Mouse (Mus musculus) lung, postnatal 14 days (tissue): ENCODE results near the gene Plbd2.
"Not testable (repeated sequence)": the region's sequence is repeated elsewhere in the genome, so short reads cannot be mapped to it uniquely, and the experiment has no call there.

Experiments
- DNase-seq: peaks from one replicate; pipeline ENCODE4 v3.0.0; 2021

The Plbd2 gene

DNA sequence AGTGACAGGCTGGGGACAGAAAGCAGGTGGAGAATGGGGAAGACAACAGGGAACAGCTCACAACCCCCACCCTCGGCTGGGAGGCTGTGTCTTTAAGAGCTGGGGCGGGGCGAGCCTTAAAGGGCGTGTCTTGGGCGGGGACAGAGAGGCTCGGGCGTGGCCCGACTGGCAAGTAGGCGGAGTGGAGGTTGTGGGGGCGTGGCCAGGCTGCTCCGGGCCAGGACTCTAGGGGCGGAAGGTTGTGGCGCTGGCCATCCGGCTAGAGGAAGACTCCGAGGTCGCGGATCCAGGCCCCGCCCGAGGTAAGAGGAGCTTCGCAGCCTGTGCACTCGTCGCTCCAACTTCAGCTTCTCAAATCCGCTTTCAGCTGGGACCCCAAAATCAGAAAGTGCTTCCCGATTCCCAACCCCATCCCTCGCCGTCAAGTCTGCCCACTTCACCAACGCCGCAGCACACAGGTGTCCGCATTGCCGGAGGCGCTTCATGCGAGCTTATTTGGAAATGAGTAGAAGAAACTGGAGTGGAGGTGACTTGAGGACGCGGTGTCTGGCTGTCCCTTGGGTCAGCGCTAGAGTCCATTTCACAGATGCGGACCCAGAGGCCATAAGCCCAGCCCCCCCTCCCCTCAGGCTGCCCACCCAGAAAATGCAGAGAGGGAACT lies 7.7 kb upstream of the Plbd2 start, which contains the start of gene Slc8b1:
Slc8b1 (plus strand) TSS at position 187 of the 661 bp plus-strand sequence.
- DNase-seq: peak; percentile 99

GRCm38 (mm10) chr5:120507311-120507710 lies 3.9 kb upstream of the Plbd2 start:
- DNase-seq: no peak

DNA sequence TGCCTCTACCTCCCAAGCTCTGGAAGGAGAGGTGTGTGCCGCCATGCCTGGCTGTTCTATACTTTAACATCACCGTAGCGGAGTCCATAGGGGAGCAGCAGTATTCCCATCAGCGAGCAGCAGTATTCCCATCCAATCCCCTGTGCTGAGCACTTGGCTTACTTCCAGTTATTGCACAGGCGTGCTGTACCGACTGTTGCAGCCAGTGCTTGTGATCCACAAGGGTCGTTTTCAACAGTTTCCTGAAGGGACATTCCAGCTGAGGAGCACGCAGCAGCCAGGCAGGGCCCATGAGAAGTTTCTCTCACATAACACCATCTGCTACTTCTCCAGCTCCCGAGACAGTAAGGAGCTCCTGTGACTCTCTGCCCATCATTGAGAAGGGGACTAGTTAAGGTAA lies 3.1 kb upstream of the Plbd2 start:
- DNase-seq: no peak

DNA sequence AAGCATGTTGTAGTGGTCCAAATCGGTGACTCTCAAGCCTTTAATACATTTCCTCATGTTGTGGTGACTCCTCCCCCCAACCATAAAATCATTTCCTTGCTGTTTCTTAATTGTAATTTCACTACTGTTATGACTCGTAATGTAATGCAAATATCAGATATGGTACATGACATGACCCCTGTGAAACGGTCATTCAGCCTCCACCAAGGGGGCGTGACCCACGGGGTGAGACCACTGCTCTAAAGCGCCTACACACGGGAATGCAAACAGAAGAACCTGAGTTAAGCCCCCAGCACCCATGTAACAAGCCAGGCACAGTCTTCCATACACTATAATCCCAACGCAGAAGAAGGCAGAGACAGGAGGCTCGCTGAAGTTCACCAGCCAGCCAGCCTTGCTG lies 2.4 kb upstream of the Plbd2 start:
- no peak for DNase-seq

DNA sequence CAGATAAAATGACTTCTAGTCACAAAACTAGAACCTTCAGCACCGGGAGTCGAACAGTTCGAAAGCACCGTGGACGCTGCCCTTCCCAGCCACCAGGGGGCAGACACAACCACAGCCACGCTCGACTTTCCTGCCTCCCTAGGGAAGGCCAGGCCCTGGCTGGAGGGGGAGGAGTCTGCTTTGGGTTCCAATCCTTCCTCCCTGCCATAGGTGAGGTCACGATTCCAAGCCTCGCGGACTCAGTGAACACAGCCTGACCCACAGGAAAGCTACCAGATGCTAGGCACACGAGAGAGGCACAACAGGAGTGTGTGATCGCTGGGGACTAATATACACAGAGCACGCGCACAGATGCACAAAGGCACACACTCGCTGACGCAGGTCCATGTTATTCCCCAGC lies 1.9 kb upstream of the Plbd2 start:
- DNase-seq: peak; percentile 85

DNA sequence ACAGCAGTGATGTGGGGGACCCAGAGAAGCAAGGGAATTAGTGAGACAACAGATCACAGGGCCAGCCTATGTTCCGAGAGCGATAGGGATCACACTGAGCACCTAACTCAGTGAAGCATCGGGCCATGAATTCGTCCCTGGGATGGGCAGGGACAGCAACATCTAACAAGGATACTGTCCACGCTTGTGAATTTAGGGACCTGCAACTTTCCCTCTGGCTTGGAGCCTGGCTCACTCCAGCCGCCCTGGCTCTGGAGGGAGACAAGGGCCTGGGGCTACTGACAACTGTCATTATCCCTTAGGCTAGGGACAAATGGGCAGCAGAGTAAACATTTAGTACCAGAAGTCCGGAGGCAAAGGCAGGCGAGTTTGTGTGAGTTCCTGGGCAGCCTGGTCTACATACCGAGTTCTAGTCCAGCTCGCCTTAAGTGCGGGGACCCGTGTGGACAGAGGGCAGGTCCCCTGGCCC lies 716 bp downstream of the Plbd2 start:
- no peak for DNase-seq

DNA sequence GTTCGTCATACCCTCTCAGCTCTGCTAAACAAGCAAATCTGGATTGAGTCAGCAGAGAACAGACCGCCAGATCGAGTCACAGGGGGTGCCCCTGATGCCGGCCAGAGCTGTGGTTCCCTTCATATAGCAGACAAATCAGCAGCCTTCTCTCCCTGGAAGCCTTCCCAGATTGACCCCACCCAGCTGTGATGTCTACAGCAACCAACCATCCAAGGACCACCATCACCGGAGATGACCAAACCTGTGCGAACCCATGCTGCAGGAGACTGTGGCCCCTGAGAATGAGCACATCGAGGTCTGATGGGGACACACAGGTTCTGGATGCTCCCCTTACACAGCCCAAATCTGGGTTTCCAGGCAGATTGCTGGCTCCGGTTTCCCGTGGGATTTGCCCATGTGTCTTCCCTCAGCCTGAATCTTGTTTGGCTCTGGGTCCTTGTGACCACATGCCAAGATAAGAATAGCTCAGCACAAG lies 1.2 kb downstream of the Plbd2 start:
- no peak for DNase-seq

GRCm38 (mm10) chr5:120500609-120501008 lies 2.8 kb downstream of the Plbd2 start:
- DNase-seq: not testable (repeated sequence)

- DNase-seq: no peak
Observed at GRCm38 (mm10) chr5:120499202-120499601, 4.2 kb downstream of the Plbd2 start.

DNA sequence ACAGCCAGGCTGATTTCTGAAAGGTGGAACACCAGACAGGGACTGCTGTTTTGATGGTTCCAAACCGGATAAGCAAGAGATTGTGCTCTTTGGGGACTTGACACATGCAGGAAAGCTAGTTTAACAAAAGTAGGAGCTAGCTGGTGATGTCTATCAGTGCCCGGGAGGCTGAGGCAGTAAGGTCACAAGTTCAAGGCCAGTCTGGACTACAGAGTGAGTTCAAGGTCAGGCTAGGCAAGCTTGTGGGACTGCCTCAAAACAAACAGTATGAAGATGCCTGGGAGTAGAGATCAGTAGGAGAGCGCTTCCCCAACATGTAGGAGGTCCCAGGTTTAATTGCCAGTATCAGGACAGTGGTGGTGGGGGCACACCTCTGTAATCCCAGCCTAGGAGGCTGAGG lies 6.4 kb downstream of the Plbd2 start:
- DNase-seq: no peak

DNA sequence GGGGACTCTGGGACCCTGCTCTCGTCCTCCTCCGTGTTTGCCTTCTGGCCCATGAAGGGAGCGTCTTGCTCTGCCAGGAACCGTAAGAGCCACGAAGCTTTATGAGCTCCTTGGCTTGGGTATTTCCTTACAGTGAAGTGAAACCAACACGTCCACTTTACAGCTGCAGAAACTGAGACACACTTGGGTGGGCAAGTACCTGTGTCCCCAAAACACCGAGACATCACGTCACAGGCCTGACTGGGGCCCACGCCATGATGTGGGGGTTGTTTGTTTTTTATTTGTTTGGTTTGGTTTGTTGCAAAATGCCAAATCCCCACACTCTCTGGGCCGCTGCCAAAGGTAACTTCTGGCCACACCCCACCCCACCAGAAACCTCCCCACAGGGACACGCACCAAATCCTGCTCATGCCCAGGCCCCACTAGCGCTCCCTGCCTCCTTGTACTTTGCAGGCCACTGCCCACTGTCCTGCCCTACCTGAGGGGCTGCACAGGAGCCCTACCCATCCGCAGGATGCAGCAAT lies 7.7 kb downstream of the Plbd2 start:
- no peak for DNase-seq

DNA sequence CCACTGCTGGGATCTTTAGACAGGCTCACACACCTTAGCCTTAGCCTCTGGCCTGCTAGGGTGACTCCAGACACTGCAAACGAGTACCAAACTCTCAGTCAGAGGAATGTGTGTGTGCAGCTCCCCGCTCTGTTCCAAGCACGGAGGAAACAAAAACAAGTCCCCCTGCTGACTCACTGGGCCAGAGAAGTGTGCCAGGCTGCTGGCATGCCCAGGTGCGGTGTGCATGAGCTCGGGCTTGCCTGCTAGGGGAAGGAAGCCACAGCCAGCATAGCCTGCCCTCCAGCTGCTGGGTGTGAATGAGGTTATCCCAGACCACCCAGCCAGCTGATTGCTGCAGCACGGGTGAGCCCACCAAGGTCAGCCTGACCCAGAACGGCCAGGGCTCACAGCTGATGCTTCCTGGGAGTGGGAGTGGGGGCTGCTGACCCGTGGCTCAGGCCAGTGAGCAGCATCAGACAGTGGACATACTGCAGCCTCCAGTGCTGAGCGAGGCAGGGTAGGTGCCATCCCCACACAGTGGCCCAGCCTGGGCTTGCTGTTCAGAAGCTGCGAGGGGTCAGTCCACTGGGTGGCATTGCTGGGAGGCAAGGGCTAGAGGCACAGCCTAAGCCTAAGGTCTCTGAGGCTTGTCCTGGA lies 8.2 kb downstream of the Plbd2 start:
- no peak for DNase-seq

GRCm38 (mm10) chr5:120493873-120494395 lies 9.5 kb downstream of the Plbd2 start:
- no peak for DNase-seq

- DNase-seq: no peak
Observed at GRCm38 (mm10) chr5:120493440-120493839, 10.0 kb downstream of the Plbd2 start.

DNA sequence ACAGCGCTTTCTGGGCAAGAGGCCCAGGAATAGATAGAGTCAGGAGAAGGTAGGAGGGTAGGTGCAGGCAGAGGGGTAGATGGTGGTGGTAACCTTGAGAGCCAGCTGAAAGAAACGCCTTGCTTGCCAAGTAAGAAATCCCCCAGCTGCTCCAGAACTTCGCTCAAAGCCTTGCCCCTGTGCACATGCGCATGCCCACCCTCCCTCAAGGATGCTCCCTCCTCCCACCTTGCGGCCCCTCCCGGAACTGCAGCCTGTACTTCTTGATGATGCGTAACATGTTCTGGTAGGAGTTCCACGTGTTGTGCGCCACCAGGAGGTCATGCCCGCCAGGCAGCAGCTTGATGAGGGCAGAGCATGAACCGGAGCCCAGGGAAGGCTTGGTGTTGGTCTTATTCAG lies 11.0 kb downstream of the Plbd2 start:
- DNase-seq: no peak

DNA sequence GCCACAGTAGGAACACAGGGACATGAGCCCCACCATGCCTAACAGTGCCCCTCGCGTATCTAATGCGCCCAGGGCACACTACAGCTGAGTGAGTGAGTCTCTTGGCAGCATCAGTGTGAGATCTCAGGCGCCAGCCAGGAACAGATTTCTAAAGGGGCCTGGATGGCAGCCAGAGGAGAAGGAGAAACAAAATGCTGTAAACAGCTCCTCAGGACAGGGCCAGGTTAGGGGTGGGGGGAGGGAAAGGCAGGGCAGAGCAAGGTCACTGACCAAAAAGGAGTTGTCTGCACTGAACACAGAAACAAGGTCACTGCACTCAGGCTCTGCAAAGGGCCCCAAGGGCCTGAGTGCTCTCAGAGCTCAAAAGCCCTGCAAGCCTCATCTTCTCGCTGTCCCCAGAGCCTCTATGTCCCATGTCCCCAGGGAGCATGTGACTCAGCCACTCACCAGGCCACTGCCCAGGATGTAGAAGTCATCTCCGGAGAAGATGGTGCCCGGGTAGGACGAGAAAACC lies 12.7 kb downstream of the Plbd2 start:
- peak; percentile 35 for DNase-seq

DNA sequence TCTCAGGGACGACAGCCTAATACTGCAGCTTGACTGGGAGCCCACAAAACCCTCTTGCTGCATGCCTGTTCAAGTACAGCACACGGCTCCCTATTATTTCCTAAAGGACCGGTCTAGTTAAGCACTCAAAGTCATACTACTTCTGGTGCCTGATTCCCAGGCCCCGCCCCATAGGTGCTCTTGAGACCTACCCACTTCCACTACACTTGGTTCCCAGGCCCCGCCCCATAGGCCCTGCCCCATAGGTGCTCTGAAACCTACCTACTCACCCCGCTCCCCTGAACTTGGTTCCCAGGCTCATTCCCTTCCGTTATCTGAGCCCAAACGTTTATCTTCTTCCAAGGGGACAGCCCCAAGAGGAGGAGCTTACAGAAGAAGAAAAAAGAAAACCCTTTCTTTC lies 15.6 kb downstream of the Plbd2 start:
- no peak for DNase-seq

- DNase-seq: no peak
Observed at GRCm38 (mm10) chr5:120483399-120483798, 20.0 kb downstream of the Plbd2 start.

DNA sequence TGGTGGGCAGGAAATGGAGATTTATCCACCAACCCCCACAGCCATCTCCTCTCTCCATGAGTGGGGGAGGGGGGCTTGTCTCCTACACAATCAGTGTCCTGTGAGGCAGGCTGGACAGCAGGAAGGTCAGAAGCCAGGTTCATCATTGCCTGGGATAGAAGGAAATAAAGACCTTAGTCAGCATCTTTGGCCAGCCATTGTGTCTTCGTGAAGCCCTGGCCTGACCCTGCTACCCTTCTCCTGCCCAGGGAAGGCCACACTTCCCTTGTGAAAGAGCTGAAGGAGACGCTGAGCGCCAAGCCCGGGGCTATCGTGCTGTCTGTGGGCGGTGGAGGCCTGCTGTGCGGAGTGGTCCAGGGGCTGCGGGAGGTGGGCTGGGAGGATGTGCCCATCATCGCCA lies 22.2 kb downstream of the Plbd2 start:
- DNase-seq: no peak

- no peak for DNase-seq
Observed at GRCm38 (mm10) chr5:120479538-120479937, 23.9 kb downstream of the Plbd2 start.

- no peak for DNase-seq
Observed at GRCm38 (mm10) chr5:120477993-120478392, 25.4 kb downstream of the Plbd2 start.

DNA sequence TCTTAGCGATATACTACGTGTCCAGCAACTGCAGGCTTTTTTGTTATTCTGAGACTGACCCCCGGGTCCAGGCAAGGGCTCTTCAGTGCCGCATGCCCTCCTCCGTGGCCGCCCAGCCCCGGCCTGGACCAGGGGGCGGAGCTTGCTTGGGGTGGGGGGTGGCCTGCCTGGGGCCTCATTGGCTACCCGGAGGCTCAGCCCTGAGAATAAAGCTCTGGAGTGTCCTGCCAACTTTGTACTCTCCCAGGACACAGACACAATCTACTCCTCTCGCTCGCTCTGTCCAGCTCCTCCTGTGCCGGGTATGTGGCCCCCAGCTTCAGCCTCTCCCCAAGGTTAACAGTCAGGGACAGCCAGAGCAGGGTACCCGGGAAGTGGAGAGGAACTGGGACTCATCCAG lies 27.1 kb downstream of the Plbd2 start, which contains the start of gene Sds:
Sds (plus strand) TSS at position 231 of the 400 bp plus-strand sequence.
- no peak for DNase-seq

- DNase-seq: no peak
Observed at GRCm38 (mm10) chr5:120475861-120476260, 27.6 kb downstream of the Plbd2 start.

DNA sequence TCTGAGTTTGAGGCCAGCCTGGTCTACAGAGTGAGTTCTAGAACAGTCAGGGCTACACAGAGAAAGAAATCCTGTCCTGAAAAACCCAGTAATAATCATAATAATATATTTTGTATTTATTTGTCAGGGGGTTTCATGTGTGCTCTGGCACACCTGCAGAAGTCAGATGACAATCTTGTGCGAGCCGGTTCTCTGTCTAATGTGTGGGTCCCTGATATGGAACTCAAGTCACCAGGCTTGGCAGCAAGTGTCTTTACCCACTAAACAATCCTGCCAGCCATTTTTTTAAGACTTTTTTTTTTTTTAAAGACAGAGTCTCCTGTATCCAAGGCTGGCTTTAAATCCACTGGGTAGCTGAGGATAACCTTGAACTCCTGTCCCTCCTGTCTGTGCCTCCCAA lies 30.1 kb downstream of the Plbd2 start:
- DNase-seq: no peak
